Mouse (Mus musculus): ENCODE measurements around the gene Esp16. TPM values are rescaled to one million over a fixed set of nuclear protein-coding genes. Genes with fewer than 3 reads are reported as not detected.

Gene Esp16
- not detected for polyA plus RNA-seq (2014; fragmentation: Illumina TruSeq; extraction: RNeasy Lipid Tissue Mini Kit (QIAGEN cat#74804); ENCODE audit: low read depth, low replicate concordance)

GRCm38 (mm10) chr17:39535842-39536241 is at the start of gene Esp16:
Esp16 (plus strand) TSS chr17:39536142.

Other genes starting within 250 kb of the Esp16 start
- gene Esp18, start 129.8 kb upstream of the Esp16 start, polyA plus RNA-seq (2014; fragmentation: Illumina TruSeq; extraction: RNeasy Lipid Tissue Mini Kit (QIAGEN cat#74804); ENCODE audit: low read depth, low replicate concordance), result not detected
- not detected for gene Esp15, start 104.8 kb downstream of the Esp16 start, polyA plus RNA-seq (2014; fragmentation: Illumina TruSeq; extraction: RNeasy Lipid Tissue Mini Kit (QIAGEN cat#74804); ENCODE audit: low read depth, low replicate concordance)

Measured in testis, adult 10 weeks (tissue).